Mouse (Mus musculus) left cerebral cortex, adult 9 months (tissue): Measurements from ENCODE around the gene Hspb8.
"Not testable (repeated sequence)": the region's sequence is repeated elsewhere in the genome, so short reads cannot be mapped to it uniquely, and the experiment has no call there.

ENCODE experiments used
- DNase-seq, 2 experiments: peaks; one replicate each; pipeline ENCODE4 v3.0.0; 2022; ENCODE audit warnings: low spot score in 2 of 2

The Hspb8 gene

GRCm38 (mm10) chr5:116434976-116435850 lies 12.5 kb upstream of the Hspb8 start:
- DNase-seq: peak in 1 of 2 experiments; percentile 53

GRCm38 (mm10) chr5:116432871-116433270 lies 10.2 kb upstream of the Hspb8 start:
- no peak for DNase-seq

GRCm38 (mm10) chr5:116426701-116427100 lies 4.0 kb upstream of the Hspb8 start:
- DNase-seq: no peak

DNA sequence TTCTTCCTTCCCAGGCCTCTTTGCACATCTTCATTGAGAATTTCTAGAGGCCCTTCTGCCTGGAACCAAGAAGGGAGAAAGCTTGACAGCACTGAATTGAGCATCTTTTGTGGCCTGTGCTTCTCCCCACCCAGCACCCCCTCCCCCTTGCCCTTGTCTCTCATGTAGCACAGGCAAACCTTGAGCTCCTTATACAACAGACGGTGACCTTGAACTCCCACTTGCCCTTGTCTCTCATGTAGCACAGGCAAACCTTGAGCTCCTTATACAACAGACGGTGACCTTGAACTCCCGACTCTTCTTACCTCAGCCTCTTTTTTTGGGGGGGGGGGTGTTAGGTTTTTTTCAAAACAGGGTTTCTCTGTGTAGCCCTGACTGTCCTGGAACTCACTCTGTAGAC lies 3.0 kb upstream of the Hspb8 start:
- not testable (repeated sequence) for DNase-seq

GRCm38 (mm10) chr5:116425273-116425672 lies 2.6 kb upstream of the Hspb8 start:
- no peak for DNase-seq

GRCm38 (mm10) chr5:116423746-116424145 lies 1.1 kb upstream of the Hspb8 start:
- DNase-seq: no peak

- no peak for DNase-seq
These were observed 728 bp downstream of the Hspb8 start for GRCm38 (mm10) chr5:116421791-116422481.

DNA sequence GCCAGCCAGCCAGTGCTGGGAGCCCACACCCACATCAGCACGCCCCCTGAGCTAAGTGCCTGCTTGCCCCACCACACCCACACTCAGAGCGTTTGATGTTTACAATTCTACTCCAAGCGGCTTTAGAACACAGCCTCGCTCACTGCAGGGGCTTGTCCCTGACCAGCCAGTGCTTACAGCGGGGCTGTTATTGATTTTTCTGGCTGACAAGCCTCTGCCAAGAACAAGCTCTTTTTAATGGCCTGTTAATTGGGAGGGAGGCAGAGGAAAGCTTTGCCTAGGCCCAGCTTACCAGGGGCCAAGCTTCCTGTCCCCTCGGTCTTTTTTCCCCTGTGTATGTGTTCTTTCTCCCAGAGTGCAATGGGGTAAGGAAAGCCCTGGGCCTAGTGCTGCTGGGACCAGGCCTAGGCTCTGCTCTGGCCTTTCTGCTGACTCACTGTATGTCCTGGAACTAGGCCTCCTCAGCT lies 1.9 kb downstream of the Hspb8 start:
- DNase-seq: no peak

DNA sequence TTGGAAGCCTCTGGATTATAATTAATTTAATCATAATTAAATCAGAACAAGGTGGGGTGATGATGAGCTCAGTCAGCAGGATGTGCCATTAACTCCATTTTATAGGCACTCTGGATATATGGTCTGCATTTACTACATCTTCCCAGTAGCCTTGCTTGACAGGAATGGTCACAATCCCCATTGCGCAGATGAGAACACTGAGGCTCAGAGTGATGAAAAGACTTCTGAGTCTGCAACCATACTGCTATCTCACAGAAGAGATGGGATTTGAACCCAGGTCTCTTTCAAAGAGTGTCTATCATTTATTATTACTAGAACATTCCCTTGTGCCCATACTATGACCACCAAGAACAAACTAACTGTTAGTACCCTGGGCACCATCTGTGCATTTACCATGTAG lies 2.5 kb downstream of the Hspb8 start:
- no peak for DNase-seq

DNA sequence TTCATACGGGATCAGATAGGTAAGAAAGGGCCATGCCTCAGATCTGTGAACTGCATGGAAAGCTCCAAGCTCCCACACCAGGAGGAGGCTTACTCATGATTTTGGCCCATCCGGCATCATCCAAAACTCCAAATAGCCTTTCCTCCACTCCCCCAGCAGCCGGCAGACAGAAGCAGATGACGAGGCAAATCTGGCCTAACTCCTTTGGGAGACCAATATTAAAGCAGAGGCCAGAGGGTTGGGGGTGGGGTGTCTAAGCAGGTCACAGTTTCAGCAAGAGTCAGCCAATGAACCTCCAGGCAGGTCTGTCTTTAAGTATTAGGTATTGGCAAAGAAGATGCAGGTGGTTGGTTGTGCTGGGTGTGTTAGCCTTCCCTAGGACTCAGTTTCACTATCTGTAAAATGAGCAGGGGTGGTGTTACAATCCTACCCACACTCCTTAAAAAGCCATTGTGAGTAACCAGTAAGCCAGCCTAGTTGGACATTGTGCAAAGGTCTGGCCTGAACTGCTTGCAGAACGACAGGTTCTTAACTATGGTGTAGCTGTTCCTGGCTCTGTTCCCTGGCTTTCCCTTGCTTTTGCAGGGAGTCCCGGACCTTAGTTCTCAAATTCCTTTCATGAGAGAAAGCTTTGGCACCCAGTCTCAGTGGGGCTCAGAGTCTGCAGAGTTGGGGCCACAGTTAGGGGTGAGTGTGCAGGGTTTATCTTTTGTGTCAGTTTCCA lies 3.2 kb downstream of the Hspb8 start:
- no peak for DNase-seq

GRCm38 (mm10) chr5:116416208-116416607 lies 6.5 kb downstream of the Hspb8 start:
- no peak for DNase-seq

GRCm38 (mm10) chr5:116409689-116410590 lies 12.7 kb downstream of the Hspb8 start:
- DNase-seq: no peak

DNA sequence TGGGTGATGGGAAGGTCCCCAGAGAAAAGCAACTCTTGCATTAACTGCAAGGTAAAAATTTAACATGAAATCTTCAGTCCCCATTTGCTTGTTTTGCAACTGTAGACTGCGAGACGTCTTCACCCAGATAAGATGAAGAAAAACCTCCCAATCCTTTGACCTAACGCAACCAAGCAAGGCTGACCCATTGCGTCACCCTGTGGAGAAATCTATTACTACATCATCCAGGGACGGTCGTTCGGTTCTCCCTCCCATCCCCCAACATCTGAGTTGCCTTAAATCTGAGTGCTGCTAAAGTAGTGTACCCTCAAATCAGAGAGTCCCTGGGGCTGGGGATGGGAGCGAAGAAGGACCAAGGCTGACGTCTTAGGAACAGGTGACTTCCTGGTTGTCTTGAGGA lies 13.7 kb downstream of the Hspb8 start:
- DNase-seq: no peak

GRCm38 (mm10) chr5:116407936-116408335 lies 14.7 kb downstream of the Hspb8 start:
- no peak for DNase-seq

DNA sequence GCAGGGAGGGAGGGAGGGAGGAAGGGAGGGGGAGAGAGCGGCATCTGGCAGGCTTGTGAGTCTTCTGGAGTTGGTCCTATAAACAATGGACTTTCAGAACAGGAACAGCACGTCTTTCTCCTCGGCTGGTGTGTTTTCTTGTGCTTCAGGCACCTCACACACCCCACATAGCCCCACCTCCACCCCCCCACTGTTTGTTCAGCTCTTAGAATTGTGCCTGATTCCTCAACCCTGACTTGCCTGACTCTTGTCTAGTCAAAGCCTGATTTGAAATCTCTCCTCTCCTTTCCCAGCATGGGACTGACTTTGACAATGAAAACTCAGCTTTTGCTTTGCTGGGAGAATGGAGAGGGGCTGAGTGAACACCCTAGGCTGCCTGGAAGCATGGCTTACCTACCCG lies 15.3 kb downstream of the Hspb8 start:
- no peak for DNase-seq

GRCm38 (mm10) chr5:116406507-116406906 lies 16.2 kb downstream of the Hspb8 start:
- DNase-seq: no peak

- DNase-seq: no peak
These were observed 16.7 kb downstream of the Hspb8 start for GRCm38 (mm10) chr5:116405934-116406333.

DNA sequence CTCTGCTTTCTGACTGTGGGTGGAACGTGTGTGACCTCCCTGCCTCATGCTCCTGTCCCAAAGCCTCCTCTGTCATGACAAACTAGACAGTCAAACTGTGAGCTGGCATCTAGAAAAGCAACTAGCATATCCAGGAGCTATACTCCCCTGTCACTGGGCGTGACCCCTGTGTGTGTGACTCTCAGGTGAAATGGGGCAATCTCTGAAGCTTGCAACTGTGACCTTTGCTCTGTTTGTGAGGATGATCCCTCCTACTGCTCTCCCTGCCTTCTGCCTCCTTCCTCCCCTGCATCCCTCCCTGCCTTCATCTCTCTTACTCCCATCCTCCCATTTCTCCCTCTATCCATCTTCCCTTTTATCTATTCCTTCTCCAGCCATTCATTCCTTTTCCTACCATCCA lies 18.6 kb downstream of the Hspb8 start:
- no peak for DNase-seq

DNA sequence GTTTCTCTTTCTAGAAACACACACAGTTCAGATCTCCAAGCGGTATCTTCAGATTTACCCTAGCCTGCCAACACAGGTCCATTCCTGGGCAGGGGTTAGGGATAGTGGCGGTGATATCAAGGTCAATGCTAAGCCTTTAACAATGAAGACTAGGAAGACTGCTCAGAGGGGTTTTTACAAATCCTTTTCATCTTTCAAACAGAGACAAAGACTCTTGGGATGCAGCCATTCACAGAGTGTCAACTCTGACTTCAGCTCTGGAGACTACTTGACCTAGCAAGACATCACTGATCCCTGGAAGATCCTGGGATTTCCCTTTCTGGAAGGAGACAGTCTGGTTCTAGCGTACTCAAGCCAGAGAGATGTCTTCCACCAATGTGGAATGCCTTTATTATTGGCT lies 21.9 kb downstream of the Hspb8 start:
- no peak for DNase-seq

DNA sequence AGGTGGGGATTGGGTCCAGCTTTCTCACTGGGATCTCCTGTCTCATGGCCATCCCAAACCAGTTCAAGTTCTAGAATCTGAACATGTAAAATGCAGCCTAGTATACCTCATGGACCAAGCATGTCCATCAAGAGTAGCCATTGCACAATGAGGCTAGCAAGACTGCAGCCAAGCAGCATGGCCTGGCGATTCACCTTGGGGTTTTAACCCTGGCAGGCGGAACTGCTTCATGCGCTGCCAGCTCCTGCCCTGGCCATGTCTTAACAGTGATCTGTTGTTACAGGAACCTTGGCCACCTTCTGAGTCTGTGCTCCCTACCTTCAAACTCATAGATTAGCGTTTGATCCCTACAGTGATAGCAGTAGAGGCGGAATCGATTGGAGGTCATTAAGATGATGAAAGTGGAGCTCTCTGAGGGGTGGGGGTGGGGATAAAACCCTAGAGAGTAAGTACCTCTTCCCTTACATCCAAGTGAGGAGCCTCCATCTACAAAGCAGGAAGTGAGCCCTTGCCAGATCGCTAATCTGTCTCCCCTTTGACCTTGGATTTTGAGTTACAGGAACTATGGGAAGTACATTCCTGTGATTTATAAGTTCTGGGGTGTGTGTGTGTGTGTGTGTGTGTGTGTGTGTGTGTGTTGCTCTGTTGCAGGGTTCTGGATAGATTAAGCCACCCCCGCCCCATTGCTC lies 22.5 kb downstream of the Hspb8 start:
- no peak for DNase-seq

- DNase-seq: no peak
These were observed 26.6 kb downstream of the Hspb8 start for GRCm38 (mm10) chr5:116396104-116396503.
